Mouse (Mus musculus) CH12.LX (cell line): ENCODE measurements around the gene BC052040. TPM values are rescaled to one million over a fixed set of nuclear protein-coding genes. Genes with fewer than 3 reads are reported as not detected.

ENCODE experiments used
- DNase-seq: peaks from one replicate; pipeline ENCODE4 v3.0.0-alpha.2; 2013; ENCODE audit errors: extremely low read depth
- H3K27ac ChIP-seq: 2 replicates; pipeline ENCODE4 v1.5.1; 2012; ENCODE audit warnings: low read depth, mild to moderate bottlenecking, control low read depth, moderate library complexity; ENCODE audit not compliant: insufficient read depth
- H3K27me3 ChIP-seq: replicated peaks from 2 replicates; pipeline ENCODE3; 2012; ENCODE audit warnings: inconsistent platforms
- H3K36me3 ChIP-seq, 2 experiments: replicated peaks in 1 of 2; 2 replicates each; pipeline versions ENCODE3 to v1.6.1; 2012; ENCODE audit warnings: inconsistent platforms in 1 of 2, low read length in 1 of 2, mild to moderate bottlenecking in 1 of 2, mixed read lengths in 1 of 2, moderate library complexity in 1 of 2; ENCODE audit not compliant: control insufficient read depth in 1 of 2, insufficient read depth in 1 of 2
- H3K4me1 ChIP-seq, 2 experiments: 2 replicates each; pipeline ENCODE4 v1.6.1; 2012; ENCODE audit warnings: inconsistent platforms in 1 of 2, moderate library complexity in 1 of 2; ENCODE audit not compliant: insufficient read depth in 2 of 2, control insufficient read depth in 1 of 2
- H3K4me2 ChIP-seq: 2 replicates; pipeline ENCODE4 v1.6.1; 2012; ENCODE audit warnings: low read depth, mild to moderate bottlenecking, control low read depth; ENCODE audit not compliant: poor library complexity, insufficient read depth, severe bottlenecking
- H3K4me3 ChIP-seq, 3 experiments: fragments of 150-350 bp in 1 of 3; sonication (generic) in 1 of 3; replicated peaks in 1 of 3; 2 replicates each; pipeline versions ENCODE3 to v1.5.1; 2011 to 2012; ENCODE audit warnings: low read depth in 2 of 3, low read length in 2 of 3, mild to moderate bottlenecking in 2 of 3, moderate library complexity in 2 of 3, control low read depth in 1 of 3, improper control_type of control experiment in 1 of 3, inconsistent platforms in 1 of 3, mixed read lengths in 1 of 3; ENCODE audit not compliant: poor library complexity in 1 of 3
- H3K79me2 ChIP-seq: replicated peaks from 2 replicates; pipeline ENCODE4 v1.6.1; 2012; ENCODE audit warnings: mild to moderate bottlenecking, moderate library complexity; ENCODE audit not compliant: control insufficient read depth, poor library complexity, insufficient read depth, severe bottlenecking; ENCODE audit errors: extremely low read depth
- H3K9ac ChIP-seq: 2 replicates; pipeline ENCODE4 v1.6.1; 2012; ENCODE audit warnings: low read depth, mild to moderate bottlenecking, control low read depth, moderate library complexity; ENCODE audit not compliant: insufficient read depth
- H3K9me3 ChIP-seq: replicated peaks from 2 replicates; pipeline ENCODE3; 2012; ENCODE audit warnings: low read length, inconsistent platforms, mixed read lengths
- BHLHE40 ChIP-seq: IDR thresholded peaks from 2 replicates; pipeline ENCODE4 v1.6.1; 2011; ENCODE audit warnings: mild to moderate bottlenecking, low read depth, low read length, improper control_type of control experiment
- CHD1 ChIP-seq: IDR thresholded peaks from 2 replicates; pipeline ENCODE4 v1.6.1; 2012; ENCODE audit warnings: low read depth, low read length, improper control_type of control experiment, inconsistent platforms
- CHD2 ChIP-seq: IDR thresholded peaks from 2 replicates; pipeline ENCODE4 v1.6.1; 2011; ENCODE audit warnings: low read length, improper control_type of control experiment
- ETS1 ChIP-seq: conservative IDR thresholded peaks from 2 replicates; pipeline ENCODE4 v1.6.1; 2012; ENCODE audit warnings: low read depth, mild to moderate bottlenecking, inconsistent platforms, low read length, improper control_type of control experiment, moderate library complexity
- HCFC1 ChIP-seq: IDR thresholded peaks from 2 replicates; pipeline ENCODE4 v1.6.1; 2012; ENCODE audit warnings: low read depth, mild to moderate bottlenecking, inconsistent platforms, low read length, improper control_type of control experiment
- IRF4 ChIP-seq: IDR thresholded peaks from 2 replicates; pipeline ENCODE4 v1.6.1; 2014; ENCODE audit warnings: low read depth, mild to moderate bottlenecking, inconsistent platforms, low read length, improper control_type of control experiment
- JUN ChIP-seq: IDR thresholded peaks from 2 replicates; pipeline ENCODE4 v1.6.1; 2011; ENCODE audit warnings: low read depth, mild to moderate bottlenecking, low read length, improper control_type of control experiment, moderate library complexity; ENCODE audit not compliant: insufficient read depth
- KAT2A ChIP-seq: IDR thresholded peaks from 2 replicates; pipeline ENCODE4 v1.6.1; 2012; ENCODE audit warnings: low read length, improper control_type of control experiment, inconsistent platforms; ENCODE audit not compliant: insufficient replicate concordance
- MAZ ChIP-seq: IDR thresholded peaks from 2 replicates; pipeline ENCODE4 v1.6.1; 2012; ENCODE audit warnings: low read depth, mild to moderate bottlenecking, inconsistent platforms, low read length, improper control_type of control experiment, moderate library complexity
- MEF2A ChIP-seq: IDR thresholded peaks from 2 replicates; pipeline ENCODE4 v1.6.1; 2014; ENCODE audit warnings: low read depth, mild to moderate bottlenecking, inconsistent platforms, low read length, improper control_type of control experiment, borderline replicate concordance
- NELFE ChIP-seq: IDR thresholded peaks from 2 replicates; pipeline ENCODE4 v1.6.1; 2011; ENCODE audit warnings: low read depth, low read length, improper control_type of control experiment
- POLR2AphosphoS2 ChIP-seq: IDR thresholded peaks from 2 replicates; pipeline ENCODE4 v1.6.1; 2011; ENCODE audit warnings: low read depth, low read length, improper control_type of control experiment
- RCOR1 ChIP-seq: conservative IDR thresholded peaks from 2 replicates; pipeline ENCODE4 v1.6.1; 2012; ENCODE audit warnings: low read depth, mild to moderate bottlenecking, inconsistent platforms, low read length, improper control_type of control experiment
- SIN3A ChIP-seq: IDR thresholded peaks from 2 replicates; pipeline ENCODE4 v1.6.1; 2012; ENCODE audit warnings: low read length, improper control_type of control experiment, inconsistent platforms
- USF2 ChIP-seq: conservative IDR thresholded peaks from 2 replicates; pipeline ENCODE4 v1.6.1; 2011; ENCODE audit warnings: low read depth, low read length, improper control_type of control experiment
- dilution Hi-C: fragments of 300-500 bp; cut with MboI; formaldehyde crosslinking; loops from 2 replicates; pipeline ENCODE4 v1.14.3; 2020; ENCODE audit warnings: low sequenced_read_pairs; ENCODE audit not compliant: extremely low pct_unique_long_range_greater_than_20kb, extremely low pct_ligation_motif_present
- in situ Hi-C: fragments of 300-500 bp; cut with MboI; formaldehyde crosslinking; loops from 3 replicates; pipeline ENCODE4 v1.14.3; 2019; ENCODE audit warnings: low sequenced_read_pairs, low pct_ligation_motif_present, low pct_unique_long_range_greater_than_20kb, mixed read lengths
- polyA plus RNA-seq: library from polyadenylated mRNA; unstranded; fragments of >175 nt; gene quantifications from 2 replicates; pipeline ENCODE4 v1.2.1, GENCODE M21; 2012; ENCODE audit warnings: low read depth; ENCODE audit not compliant: insufficient read length
- total RNA-seq, 2 experiments: library from RNA; depleted of rRNA; stranded (reverse); fragments of 300-350 nt in 1 of 2; fragments of >200 nt in 1 of 2; gene quantifications; 2 replicates each; pipeline ENCODE4 v1.2.3; 2012 to 2014

Gene BC052040
- total and polyA plus RNA-seq, 3 experiments = 5.9 to 16.5 (median 6.5) TPM

DNA sequence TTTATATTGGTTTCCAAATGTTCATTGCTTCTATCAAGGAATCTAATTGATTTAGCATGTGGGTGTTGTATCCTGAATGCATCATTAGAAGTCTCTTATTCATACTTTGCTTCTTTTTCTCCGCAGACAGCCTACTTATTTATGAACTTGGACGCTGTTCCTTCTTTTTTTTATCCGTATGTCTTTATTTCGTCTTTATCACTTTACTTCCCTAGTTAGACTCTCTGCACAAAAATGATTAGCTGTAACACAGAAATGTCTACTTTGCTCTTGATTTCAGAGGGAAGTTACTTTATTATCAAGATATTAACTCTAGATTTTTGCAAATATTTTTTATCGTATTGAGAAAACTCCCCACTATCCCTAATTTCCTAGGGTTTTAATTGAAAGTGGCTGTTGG, 117.5 kb downstream of the BC052040 start:
- Histone ChIP-seq H3K9me3 (no peaks in the 10 kb centered on the region), H3K4me3 (no peak overlapping the region), H3K9ac (no peak overlapping the region), H3K27me3 (no peaks in the 10 kb centered on the region), H3K4me2 (no peak overlapping the region), H3K27ac (no peak overlapping the region), H3K36me3 (peaks cover 0 to 21% of the 10 kb centered on the region in 2 experiments), H3K4me1 (no peaks in the 10 kb centered on the region), H3K79me2 (no peaks in the 10 kb centered on the region)
- TF ChIP-seq CHD1 (no peak), USF2 (no peak), KAT2A (no peak), JUN (no peak), NELFE (no peak), IRF4 (no peak), MEF2A (no peak), SIN3A (no peak), ETS1 (no peak)
- DNase-seq = no peak
- in situ Hi-C loops = no loop called here
- dilution Hi-C loops = no loop called here

DNA sequence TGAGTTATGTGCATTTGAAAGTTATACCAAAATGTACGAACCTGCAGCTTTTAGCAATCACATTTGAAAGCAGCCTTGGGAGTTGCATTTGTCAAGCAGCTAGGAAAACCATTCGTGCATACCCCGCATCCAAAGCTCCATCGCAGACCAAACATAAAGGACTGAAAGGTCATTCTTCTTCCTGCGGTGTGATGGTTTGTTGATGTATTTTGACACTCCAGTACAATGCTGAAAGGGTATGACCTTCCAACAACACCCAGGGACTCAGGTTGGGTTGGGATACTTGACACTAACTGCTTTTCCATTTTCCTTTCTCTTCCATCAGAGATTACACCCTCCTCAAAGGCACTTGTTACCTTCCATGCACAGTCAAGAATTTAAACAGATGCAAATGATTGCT, 121.1 kb downstream of the BC052040 start:
- Histone ChIP-seq H3K27me3 (no peaks in the 10 kb centered on the region), H3K79me2 (no peaks in the 10 kb centered on the region), H3K9ac (no peak overlapping the region), H3K9me3 (no peaks in the 10 kb centered on the region), H3K4me1 (no peaks in the 10 kb centered on the region), H3K27ac (no peak overlapping the region), H3K4me3 (no peak overlapping the region), H3K36me3 (peaks cover 0 to 16% of the 10 kb centered on the region in 2 experiments), H3K4me2 (no peak overlapping the region)
- in situ Hi-C loops (no loop called here), dilution Hi-C loops (no loop called here)
- no peak for DNase-seq
- TF ChIP-seq ETS1 = no peak
- TF ChIP-seq CHD2 = no peak
- TF ChIP-seq BHLHE40 = no peak
- no peak for TF ChIP-seq IRF4
- TF ChIP-seq HCFC1 = no peak
- TF ChIP-seq RCOR1 = no peak
- no peak for TF ChIP-seq POLR2AphosphoS2

DNA sequence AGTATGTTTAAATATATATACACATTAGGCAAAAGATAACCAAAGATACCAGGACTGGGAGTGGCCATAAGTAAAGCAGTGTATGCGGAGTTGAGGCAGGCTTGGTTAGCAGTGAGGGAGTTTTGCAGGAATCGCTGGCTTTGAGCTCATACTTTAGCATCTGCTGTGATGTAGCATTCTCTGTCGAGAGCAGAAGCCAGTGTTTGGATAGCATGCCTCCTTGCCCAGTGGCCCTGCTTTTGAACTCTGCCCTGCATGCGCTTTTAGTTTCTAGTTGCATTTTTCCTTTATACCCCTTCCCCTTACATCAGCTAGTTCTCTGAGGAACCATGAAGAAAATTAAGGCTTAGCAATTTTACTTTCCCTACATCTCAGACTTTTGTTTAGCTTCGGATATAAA, 136.0 kb downstream of the BC052040 start:
- no peak overlapping the region for H3K27ac ChIP-seq
- peaks cover 12% of the 10 kb centered on the region for H3K9me3 ChIP-seq
- H3K4me2 ChIP-seq = no peak overlapping the region
- in situ Hi-C loops (no loop called here), dilution Hi-C loops (no loop called here)
- no peaks in the 10 kb centered on the region for H3K79me2 ChIP-seq
- H3K9ac ChIP-seq = no peak overlapping the region
- H3K4me1 ChIP-seq = no peaks in the 10 kb centered on the region
- DNase-seq = no peak
- peaks cover 6 to 15% of the 10 kb centered on the region in 2 experiments for H3K36me3 ChIP-seq
- TF ChIP-seq MAZ (no peak), RCOR1 (no peak), IRF4 (no peak)
- H3K4me3 ChIP-seq = no peak overlapping the region
- H3K27me3 ChIP-seq = no peaks in the 10 kb centered on the region
